Mouse (Mus musculus) T-helper 1 cell (primary cell): ENCODE measurements at regions not wholly inside any gene's neighbourhood (a gene's known extent, or its start where the extent isn't known, plus 50 kb on each side); places are given as distances from the start of the nearest gene placed in this dataset.
"Not testable (repeated sequence)": the region's sequence is repeated elsewhere in the genome, so short reads cannot be mapped to it uniquely, and the experiment has no call there.

Source experiments
- in situ Hi-C: fragments of 300-600 bp; cut with MboI, MseI; formaldehyde crosslinking; loops from one replicate; pipeline ENCODE4 v1.15.1; 2025; ENCODE audit warnings: high pct_unique_total_duplicates

GRCm38 (mm10) chr17:60268846-60269245 lies 1255.7 kb upstream of the Nudt12 start:
- in situ Hi-C loops = no loop called here

DNA sequence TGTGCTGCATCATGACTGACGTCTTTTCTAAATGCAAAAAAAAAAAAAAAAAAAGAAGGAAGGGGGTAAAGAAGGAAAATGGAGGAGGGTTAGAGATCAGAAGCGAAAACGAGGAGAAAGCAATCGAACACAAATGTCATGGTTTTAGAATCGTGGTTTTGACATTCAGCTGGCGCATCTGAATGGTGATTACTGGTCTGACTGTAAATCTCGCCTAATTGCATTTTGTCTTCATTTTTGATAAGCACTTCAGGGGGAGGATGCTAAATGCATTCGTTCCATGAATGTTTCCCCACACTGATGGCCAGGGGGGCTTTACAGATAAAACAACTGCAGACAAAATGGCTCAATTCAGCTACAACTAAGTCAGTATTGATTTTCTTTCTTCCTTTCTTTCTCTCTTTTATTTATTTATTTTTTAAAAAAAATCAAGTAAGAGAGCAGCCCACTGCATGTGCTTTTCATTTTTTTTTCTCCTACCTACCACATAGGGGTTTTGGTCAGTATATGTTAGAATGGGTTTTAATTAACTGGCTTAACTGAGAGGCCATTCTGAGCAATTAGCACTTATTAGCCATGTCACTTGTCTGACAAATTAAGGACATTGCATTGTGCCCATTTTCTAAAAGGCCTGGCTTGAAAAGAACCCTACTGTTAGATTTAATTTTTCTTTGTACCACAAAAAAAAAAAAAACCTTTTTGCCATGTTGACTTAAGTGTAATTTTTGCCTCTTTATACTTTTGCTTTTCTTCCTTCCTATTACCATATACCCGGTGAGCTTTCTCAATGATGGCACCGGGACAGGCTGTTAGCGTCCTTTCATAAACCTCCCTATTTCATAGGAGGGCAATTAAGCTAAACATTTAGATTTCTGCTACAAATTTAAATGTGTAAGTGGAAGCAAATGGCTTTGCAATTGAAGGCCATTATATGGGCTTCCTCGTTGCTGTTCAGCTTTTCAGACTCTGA lies 1254.4 kb upstream of the Nudt12 start:
- in situ Hi-C loops = no loop called here

DNA sequence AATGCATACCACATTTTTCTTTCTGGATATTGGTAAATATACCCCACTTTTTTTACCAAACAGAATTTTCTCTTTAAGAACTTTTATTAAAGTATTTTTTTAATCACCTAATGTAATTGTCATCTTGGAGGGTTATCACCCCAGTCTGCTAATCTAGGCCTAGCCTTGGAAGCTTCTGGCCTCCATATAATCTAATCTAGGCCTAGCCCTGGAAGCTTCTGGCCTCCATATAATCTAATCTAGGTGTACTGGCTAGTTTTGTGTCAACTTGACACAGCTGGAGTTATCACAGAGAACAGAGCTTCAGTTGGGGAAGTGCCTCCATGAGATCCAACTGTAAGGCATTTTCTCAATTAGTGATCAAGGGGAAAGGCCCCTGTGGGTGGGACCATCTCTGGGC lies 1242.2 kb upstream of the Nudt12 start:
- in situ Hi-C loops = not testable (repeated sequence)

DNA sequence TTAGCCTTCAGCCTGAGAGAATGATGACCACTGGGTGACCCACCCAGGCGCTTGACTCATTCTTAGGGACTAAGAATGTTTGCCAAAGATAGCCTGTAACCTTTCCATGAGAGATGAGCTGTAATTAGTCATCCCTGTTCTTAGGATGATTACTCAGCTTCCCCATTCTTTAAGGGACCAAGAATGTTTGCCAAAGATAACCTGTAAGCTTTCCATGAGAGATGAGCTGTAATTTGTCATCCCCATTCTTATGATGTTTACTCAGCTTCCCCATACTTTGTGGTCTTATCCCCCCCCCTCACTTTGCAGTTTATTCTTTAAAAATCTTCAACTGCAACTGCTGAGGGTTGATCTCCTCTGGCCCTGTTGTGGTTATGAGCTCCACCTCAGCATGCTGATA lies 1236.8 kb upstream of the Nudt12 start:
- in situ Hi-C loops = no loop called here

DNA sequence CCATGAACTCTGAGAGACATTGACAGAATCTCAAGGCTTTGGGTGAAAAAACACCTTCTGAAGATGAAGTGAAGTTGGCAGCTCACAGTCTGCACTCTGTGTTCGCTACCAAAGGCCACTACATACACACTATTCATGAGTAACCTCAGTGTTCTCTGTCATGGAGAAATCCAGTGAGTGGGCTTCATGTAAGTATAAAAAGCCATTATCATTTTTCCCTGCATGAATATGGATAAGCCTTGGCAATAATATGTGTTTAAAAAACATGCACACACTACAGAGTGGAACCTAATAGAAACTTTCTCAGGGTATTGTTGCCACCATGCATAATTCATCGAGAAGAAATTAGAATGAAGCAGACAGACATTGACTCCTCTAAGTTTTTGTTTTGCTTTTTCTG lies 1221.3 kb upstream of the Nudt12 start:
- in situ Hi-C loops = no loop called here

DNA sequence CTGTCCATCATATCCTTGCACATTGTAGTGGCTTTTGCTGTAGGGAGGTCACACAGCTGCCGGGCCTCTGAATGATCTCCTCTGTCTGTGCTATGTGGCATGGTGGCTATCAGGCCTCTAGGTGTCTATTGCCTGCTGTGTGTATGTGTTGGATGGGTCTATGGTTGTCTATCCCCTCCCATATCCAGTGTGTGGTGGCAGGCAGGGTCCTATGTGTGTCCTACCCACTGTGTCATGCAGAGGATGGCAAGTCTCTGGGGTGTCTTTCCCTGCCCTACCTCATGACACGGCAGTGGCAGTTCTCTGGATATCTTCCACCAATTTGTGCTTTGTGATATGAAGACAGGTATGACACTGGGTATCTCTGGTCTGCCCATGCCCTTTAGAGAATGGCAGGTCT lies 1183.8 kb upstream of the Nudt12 start:
- in situ Hi-C loops = no loop called here

DNA sequence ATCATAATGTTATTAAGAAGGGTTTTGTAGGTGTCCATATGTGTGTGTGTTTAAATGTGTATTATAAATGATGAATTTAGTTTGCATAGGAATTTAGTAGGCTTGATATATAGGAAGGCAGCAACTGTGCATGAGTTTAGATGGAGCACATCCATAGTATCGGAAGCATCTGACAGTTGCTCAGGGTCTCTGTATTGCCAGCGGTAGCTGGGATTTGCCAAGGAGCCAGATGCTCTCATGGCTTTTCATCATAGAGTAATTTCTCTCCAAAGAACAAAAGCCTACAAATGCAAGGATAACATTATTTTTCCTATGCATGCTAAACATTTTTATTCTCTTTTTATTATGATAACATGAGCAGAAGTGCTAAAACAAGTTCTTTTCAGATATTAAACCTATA lies 1168.1 kb upstream of the Nudt12 start:
- in situ Hi-C loops = no loop called here

DNA sequence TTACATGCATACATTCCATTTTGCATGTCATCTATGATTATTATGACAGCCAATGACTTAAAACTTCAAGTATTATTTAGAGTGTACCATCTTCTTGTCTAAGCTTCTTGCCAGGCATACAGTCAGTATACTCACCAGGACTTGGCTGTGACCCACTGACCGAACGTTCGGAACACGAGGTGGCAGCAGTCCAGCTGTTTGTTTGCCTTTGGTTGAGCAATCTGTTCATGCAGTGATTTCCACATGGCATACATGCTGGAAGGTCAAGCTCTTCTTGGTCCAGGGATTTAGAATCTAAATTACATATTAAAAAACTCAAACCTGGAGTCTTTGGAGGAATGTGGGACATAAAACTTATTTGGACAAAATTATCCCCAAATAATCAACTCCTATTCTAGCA lies 1167.5 kb upstream of the Nudt12 start:
- in situ Hi-C loops = no loop called here

DNA sequence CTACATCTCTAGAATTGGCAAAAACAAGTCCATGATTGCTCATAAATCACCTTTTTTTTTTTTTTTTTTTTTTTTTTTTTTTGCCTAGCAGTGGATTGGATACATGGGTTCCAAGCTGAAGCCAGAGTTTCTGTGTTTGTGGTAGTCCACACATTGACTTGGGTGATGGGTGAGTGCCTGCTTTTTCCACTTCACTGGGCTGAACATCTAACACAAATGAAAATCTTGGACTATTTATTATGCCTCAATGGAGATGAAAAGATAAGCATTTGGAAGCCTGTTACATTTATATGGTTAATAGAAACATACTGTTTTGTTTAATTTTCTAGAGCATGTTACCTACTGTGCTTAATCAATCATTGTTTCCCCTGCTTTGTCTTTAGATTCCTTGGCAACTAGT lies 1152.4 kb upstream of the Nudt12 start:
- in situ Hi-C loops = loop anchor here (25.0 kb wide), 1 partner anchor 1747 kb away; no protein-coding TSS in a partner anchor

DNA sequence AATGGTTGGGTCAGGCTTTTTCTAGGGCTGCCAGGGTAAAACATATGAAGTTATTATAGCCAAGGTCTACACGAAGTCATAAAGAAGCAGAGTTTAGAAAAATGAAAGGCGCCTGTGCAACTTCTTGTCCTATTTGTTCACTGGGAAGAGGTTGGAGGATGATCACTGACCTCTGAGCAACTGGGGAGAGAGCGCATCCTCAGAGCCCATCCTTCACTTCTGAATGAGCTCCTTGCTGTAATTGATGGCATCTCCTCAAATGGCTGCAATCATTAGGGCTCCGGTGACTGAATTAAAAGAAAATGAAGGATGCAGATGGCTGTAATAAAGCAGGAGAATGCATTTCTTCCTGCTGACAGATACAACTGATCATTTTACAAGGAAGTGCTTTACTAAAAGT lies 1117.4 kb upstream of the Nudt12 start:
- in situ Hi-C loops = no loop called here

DNA sequence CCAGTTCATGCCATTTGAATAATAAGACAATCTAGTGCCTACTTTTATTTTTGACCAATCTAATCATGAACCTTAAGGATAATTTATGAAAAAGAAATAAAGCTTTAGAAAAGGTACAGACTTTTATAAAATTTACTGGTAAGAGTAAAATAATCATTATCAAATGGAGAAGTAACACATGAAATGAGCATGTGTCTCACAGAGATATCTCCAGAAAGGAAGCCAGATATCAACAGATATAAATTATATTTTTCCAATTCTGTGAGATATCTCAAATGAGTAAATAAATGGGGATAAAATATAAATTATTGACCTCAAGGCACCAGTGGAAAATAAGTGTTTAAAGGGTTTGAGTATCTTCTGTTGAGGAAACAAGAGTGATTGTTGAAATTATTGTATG lies 1085.6 kb upstream of the Nudt12 start:
- in situ Hi-C loops = no loop called here
